Mouse (Mus musculus) embryonic fibroblast, embryonic 13.5 days (primary cell): ENCODE measurements around the gene Majin.

Source experiments
- CTCF ChIP-seq: IDR thresholded peaks from 2 replicates; pipeline ENCODE4 v1.5.1; 2011; ENCODE audit warnings: mild to moderate bottlenecking, control low read depth, low read length, moderate library complexity, borderline replicate concordance; ENCODE audit not compliant: insufficient read depth
- POLR2A ChIP-seq: IDR thresholded peaks from 2 replicates; pipeline ENCODE4 v1.6.1; 2011; ENCODE audit warnings: low read depth, mild to moderate bottlenecking, control low read depth, low read length, moderate library complexity

- TF ChIP-seq CTCF (no peak), POLR2A (no peak)
Observed at GRCm38 (mm10) chr19:6234337-6235083, 50.3 kb downstream of the Majin start.
